Mouse (Mus musculus) granulocyte monocyte progenitor cell, adult 5-6 weeks (primary cell): ENCODE results near the gene Large2. TPM values are rescaled to one million over a fixed set of nuclear protein-coding genes. Genes with fewer than 3 reads are reported as not detected.

Experiments
- ATAC-seq: replicated peaks from 2 replicates; pipeline ENCODE4 v1.8.0; 2016; ENCODE audit warnings: mild to moderate bottlenecking, moderate TSS enrichment, inconsistent platforms; ENCODE audit not compliant: poor library complexity, severe bottlenecking
- total RNA-seq, 2 experiments: library from RNA; stranded (forward) in 1 of 2; stranded (reverse) in 1 of 2; fragments of 200-712, 200-1000 nt in 1 of 2; fragments of >200 nt in 1 of 2; fragmentation: Nextera tagmentation in 1 of 2; gene quantifications; 2 replicates each; pipeline ENCODE4 v1.2.3; 2014 to 2017

Gene Large2
- total RNA-seq, 2 experiments from 2014 or later = 2.5 TPM; not detected in 1

DNA sequence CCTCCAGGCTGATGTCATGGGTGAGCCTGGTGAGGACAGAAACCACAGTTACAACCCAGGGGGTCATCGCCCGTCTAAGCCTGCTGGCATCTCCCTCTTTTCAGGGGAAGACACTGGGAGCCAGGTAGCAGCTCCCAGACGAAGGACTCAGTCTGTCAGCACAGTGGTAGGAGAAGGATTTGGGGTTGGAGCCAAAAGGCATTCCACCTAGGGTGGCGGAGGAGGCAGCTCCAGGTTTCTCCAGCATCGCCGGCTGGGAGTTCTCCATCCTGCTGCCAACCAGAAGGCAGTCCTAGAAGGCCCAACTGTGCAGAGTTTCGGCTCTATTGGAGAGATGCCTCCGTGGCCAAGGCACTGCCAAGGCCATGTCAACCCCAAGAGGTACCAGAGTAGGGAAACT, 16.4 kb upstream of the Large2 start:
- no peak for ATAC-seq

DNA sequence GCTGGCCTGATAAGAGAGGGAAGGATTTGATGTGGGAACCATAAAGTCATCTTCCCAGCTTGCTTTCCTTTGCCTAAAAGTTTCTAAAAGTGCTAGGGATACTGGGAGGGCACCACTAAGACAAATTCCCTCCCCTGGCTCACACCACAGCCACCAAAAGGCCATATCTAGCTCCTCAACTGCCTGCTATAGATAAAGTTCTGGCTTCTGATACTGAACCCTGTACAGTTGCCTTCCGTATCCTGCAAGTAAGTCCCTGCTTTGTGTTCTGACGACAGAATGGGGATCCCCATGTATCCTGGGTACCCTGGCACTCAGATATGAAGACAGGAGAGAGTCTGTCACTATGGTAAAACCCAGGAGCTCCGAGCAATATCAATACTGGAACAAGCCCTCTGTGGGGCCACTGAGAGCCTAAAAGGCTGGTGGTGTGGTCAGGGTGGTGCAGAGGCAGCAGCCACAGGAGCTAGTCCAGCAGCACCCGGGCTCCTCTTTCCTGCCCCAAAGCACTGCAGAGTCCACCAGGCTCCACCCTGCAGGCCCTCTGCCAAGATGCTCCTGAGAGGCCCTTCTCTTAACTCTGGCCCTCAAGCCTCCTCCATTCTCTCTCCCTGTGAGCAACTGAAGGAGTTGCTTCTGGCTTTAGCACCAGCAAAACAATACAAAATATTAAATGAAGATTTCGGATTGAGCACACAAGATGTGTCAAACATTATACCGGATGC, 15.7 kb upstream of the Large2 start:
- no peak for ATAC-seq

DNA sequence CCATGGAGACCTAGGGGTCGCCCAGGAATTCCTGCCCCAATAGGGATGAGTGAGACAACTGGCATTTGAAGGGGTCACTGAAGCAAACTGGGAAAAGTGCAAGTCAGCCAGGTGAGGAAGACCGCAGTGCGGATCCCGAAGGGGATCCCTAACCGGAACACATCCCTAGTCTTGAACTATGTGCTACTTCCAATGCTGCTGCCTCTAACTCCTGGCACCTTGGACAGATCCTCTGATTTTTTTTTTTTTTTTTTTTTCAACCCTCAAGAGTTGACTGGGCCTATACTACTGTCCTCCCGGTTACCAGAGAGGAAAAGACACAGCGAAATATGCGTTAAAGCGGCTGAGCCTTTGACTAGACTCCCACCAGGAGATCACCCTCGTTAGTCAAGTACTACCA, 15.0 kb upstream of the Large2 start:
- ATAC-seq = no peak

DNA sequence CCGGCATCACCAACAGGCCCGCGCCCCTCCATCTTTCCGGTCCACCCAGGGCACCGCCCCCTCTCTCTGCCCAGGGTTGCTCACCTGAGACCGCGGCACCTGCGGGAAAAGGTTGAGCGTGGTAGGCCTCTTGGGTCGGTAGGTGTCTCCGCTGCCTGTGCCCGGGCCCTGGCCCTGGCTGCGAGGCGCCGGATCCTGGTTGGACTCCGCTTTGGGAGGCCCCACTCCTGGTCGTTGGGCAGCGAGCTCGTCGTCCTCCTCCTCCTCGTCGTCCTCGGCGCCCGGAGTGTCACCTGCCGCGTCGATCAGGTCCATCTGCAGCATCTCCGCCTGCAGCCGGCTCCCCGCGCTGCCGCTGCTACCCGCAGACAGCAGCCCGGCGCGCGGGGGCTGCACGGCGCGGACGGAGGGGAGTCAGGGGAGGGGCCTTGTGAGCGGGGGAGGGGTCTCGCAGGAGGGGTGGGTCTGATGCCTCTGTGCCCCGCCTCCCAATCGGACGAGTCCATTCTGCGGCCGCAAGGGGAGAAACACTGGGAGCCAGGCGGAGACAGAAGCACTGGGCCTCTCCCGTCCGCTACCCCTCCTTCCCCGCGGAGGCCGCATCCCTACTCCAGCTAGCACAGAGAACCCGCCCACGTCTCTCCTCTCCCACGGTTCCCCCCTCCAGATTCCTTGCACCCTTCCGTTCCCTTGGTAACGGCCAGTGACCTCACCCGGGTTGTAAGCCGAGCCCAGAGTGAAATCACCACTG, 14.4 kb upstream of the Large2 start:
- ATAC-seq = peak; percentile 38

DNA sequence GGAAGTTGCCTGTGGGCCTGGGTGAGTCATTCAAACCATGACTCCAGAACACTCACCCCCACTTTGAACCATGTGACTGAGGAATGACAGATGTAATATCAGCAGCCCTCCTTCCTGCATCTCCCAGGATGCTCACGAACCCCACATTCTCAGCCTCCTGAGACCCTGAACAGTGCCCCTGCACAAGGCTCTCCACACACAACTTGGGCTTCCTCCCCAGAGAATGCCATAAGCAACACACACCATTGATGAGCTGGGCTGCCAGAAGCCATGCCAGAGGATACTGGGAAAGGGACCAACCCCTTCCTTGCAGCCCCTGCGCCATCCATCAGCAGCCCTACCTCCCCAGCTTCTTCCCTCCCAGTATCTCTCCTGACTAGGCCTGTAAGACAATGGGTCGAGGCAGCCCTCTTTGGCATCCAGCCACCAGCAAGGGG, 13.4 kb upstream of the Large2 start:
- no peak for ATAC-seq

DNA sequence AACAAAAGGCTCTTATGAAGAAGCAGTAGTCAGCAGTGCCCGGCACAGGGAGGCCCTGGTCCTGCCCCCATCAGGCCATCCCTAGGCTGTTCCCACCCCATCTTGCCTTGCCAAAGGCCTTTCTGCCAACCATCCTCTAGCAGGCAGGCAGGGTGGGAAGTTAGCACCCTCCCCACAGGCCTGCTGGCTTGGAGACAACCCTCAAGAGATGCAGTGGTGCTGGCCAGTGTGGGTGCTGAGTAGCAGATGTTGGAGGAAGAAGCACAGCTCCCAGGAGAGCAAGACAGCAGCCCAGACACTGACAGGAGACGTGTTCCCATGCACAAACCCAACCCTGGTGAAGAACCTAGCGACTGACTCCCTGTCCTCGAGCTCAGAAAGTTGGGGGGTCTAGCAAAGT, 13.0 kb upstream of the Large2 start:
- ATAC-seq = no peak

DNA sequence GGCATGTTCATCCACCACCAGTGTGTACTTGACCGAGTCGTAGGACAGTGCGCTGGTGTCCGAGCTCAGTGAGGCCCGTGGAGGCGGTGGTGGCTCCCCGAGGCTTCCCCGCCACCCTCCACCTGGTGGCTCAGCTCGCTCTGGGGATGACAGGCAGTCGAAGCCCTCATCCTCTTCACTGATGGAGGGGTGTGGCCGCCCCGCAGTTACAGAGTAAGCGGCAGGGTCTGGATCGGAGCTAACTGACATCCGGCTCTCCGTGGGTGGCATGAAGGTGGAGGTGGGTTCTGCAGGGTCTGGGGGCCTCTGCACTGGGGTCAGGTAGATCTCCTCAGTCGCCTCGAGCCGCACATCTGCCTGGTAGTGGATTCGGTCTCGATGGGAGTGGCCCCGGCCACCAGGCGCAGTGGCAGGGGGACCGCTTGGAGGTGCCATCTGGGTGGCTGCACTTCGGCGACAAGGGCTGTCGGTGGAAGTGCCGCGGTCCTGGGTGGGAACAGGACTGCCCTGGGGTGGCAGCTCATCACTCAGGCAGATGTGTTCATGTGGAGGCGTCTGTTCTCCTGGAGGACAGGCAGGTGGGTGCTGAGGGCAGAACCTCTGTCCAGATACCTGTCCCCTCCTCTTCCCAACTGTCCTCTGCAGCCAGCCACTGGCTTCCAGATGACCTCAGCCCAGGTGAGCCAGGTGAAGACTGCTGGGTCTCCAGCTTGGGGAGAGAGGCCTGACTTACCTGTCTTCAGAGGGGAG, 12.3 kb upstream of the Large2 start:
- no peak for ATAC-seq

DNA sequence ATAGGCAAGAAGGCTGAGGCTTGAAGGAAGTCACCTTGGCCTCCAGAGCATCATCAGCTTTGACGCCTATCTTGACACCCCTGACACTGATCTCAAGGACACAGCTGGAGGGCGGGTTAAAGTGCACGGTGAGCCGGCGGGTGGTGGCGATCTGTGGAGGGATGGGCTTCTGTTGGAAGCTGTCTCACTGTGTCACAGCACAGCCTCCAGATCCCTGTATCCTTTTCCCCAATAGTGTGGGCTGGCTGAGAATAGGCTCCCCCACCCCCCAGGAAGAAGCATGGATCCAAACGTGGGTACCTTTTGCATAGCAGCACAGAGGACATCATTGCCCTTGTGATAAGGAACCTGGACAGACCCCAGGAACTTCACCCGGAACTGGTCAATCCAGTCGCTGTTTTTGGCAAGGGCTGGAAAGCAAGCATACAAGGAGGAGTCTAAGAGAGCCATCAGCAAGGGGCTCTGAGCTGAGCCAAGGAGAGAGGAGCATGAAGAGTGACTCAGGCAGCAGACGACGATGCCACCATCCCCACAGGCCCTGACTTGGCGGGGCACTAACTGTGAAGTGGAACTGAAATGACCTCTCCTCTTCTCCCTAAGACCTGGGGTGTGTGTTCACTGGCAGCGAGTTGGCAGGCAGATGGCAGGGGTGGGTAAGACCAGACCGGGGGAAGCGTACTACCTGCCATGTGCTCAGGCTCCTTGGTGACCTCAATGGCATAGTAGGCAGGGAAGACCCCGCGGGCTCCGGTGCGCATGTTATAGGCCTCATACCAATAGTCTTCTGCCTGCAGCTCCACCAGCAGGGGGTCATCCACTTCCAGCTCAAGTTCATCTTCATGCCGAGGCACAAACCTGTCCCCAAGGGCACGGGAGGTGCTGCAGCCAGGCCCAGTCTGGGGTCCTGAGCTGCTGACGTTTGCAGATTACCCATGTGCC, 10.7 kb upstream of the Large2 start:
- ATAC-seq = no peak

DNA sequence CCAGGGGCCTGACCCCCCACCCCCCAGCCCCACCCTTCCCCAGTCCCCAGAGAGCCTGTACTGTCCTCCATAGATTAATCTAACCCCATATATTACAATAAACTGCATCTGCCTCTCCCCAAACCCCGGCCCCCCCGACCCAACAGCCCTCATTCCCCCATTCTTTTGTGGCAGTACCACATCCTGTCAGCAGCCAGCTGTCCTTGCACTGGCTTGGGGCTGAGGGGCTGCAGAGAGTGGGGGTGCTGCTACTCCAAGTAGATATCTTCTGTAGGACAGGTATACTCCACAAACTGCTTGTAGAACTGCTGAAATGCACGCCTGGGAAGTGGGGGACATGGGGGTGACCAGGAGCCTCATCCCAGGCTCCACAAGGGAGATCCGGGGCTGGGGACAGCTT, 9.4 kb upstream of the Large2 start:
- ATAC-seq = no peak

DNA sequence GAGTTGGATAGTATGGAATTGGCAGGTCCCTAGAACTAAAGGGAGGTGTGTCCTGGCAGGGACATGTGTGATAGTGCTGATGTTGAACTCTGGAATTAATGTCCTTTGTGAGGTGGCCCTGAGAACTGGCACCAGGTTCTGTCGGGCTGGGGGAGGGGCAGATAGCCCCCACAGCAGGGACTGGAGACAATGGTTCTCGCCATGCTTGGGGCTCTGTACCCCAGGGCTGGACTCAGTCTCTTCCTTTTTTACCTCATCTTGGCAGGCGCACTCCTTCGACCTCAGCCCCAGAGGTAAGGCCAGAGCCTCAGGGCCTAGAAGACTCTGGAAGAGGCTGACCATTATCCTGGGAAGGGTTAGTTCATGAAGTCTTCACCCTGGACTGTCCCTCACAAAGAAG, 8.1 kb upstream of the Large2 start:
- ATAC-seq = no peak

DNA sequence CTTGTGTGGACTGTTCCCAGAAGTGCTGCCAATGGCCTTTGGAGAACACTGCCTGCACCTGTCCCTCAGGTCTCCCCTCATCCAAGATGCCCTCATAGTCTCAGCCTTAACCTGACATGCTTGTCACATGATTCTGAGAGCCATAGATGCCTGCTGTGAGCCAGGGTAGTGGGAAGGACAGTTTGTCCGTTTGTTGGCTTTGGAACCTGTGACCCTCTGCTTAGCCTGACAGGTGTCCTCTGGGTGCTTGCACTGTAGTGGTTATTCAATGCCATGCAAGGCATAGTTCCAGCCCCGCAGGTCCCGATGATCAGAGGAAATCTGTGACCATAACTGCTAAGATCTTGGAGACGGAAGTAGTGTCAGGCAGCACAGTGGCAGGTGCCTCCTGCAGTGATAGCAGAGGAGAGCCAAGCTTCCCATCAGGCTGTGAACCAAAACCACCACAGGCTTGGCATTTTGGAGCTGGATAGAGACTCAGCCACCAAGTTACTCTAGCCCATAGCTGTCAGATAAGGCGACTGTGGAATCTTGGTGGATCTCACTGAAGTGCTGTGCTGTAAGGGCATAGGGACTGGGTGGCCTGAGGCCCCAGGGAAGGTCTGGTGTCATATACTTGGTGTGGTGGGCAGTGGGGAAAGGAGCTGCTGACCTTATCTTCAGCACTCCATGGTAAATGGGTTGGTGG, 7.4 kb upstream of the Large2 start, which contains the start of gene 1700029I15Rik:
Gene 1700029I15Rik, plus strand, starts transcription at position 638 of the 688 bp plus-strand sequence.
- ATAC-seq = no peak

DNA sequence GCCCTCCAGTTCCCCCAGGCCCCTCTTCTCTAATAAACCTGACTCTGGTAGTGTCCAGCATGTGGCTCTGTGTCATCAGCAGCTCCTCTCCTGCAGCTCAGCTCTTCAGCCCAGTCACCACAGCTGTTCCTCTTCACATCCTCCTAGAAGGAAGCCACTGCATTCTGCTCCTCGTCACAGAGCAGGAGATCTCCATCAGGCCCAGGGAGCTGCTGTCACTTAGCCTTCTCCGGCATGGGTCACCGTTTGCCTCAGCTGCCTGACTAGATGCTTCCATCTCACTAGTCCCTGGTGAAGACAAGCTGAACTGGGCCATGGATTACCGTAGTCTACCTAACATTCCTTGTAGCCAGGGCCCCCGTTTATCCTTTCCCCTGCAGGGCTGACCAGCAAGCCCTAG, 6.5 kb upstream of the Large2 start:
- no peak for ATAC-seq

DNA sequence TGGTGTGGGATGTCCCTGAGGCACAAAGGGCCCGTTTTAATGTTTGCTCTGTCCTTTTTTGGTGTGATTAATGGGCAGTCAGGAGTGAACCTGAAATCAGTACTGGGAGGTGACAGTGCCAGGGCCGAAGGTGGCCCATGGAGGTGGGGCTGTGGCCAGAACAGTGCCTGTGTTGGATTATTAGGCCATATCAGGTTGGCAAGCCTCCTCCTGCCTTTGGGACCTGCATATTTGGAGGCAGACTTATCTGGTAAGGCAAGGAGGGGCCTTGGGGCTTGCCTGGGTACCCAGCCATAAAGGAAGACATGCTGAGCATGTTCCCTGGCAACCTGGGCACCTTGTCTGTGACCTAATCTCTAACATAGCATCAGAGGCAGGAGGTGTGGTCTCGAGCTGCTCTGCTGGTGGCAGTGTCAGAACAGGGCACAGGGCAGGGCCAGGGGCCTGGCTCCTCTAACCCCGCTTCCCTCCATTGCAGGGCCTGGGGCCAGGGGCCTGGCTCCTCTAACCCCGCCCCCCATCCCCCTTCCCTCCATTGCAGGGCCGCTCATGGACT, 5.9 kb upstream of the Large2 start:
- ATAC-seq = no peak

DNA sequence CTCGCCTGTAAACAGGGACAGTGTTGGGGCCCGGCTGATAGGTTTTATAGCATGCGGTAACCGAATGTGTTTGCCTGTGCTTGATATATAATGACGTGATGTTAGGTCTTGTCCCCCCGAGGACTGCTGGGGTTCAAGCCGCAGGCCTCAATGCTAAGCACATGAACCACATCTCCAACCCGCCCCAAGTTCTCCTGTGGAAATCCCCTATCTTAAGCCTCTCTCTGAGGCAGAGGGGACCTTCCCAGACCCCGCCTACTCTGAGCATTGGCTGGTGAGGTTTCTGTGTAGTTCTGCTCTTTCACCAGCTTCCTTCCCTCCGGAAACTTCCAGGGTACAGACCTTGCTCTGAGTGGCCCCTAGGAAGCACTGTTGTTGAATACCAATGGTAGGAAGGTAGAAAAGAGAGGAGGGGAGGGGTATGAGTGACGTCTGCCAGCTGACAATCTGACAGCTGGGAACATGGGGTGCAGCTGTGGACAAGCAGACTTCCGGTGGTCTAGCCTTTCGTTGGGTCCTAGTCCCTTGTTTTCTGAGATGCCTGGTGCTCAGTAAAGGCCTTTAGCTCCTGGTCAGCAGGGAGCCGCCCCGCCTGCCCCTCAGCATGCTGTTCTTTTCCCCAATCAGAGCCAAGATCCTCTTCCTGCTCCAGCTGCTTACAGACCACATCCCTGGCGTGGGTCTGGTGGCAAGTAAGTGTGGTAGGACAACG, 5.3 kb upstream of the Large2 start:
- ATAC-seq = no peak

DNA sequence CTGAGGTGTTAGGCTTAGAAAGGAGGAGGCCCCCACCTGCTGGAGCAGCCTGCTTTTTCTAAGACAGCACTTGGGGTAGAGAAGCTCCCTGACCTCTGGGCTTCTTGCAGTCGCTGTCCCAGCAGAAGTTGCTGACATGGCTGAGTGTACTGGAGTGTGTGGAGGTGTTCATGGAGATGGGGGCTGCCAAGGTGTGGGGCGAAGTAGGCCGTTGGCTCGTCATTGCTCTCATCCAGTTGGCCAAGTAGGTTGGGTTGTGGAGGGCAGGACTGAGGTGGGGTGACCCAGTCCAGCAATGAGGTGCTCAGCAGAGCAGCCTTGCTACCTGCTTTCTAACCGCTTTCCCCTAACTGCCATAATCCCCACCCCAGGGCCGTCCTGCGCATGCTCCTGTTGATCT, 2.7 kb upstream of the Large2 start:
- no peak for ATAC-seq

DNA sequence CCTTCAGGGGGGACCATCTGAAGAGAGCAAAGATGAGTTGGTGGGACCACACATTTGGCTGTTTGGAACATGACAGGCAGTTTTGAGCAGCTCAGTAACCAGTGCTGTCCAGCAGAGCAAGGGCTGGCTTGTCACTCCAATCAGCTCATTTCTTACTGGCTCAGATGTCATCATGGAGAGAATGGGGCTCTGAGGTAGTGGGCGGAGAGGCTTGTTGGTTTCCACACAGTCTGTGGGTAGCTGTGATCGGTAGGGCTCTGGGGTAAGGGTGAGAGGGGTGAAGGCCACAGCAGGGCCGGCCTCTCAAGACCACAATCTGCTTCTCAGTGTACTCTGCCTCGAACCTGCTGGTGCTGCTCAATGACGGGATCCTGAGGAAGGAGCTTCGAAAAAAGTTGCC, 1.6 kb upstream of the Large2 start:
- ATAC-seq = peak; percentile 31

DNA sequence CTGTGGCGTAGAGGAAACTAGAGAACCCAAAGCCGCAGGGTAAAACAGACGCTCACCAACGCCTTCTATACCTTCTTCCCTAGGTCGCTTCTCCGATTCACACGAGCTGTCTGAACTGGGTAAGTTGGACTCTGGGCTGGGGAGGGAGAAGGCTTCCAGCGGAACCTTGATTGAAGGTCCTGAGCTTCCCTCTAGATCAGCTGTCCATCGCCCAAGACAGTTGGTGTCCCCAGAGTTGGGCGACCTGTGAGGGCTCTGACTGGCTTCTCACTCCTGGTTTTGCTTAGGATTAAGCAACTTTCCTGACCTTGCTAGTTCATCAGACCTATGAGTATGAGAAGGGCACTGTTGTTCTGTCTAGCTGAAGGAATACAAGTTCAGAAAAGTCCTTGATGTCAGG, 1.1 kb upstream of the Large2 start:
- no peak for ATAC-seq

DNA sequence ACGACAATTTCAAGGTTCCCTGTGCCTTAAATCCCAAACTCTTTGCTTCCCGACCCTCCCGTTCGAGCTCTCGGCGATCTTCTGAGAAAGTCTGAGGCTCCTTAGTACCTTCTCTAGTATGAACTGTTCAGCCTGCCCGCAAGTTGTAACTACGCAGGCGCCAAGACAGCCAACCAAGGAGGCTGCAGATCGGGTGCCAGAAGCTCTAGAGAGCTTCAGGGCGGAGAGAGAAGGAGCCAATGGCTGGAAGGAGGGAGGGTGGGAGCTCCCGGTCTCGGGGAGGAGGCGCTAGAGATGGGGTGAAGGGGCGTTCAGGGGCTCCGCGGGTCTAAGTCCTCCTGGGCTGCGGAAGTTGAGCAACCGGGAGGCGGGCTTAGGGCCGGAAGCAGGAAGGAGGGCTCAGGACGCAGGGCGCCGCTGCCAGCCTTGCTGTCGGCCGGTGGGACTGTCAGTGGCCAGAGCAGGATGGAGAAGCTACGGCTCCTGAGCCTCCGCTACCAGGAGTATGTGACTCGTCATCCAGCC, 492 bp upstream of the Large2 start:
- ATAC-seq = peak; percentile 81
